Mouse (Mus musculus) liver, adult 2 months (tissue): ENCODE results near the gene Dsp. TPM values are rescaled to one million over a fixed set of nuclear protein-coding genes. Genes with fewer than 3 reads are reported as not detected.

Experiments used
- DNase-seq: peaks from one replicate; pipeline ENCODE4 v3.0.0-alpha.2; 2011; ENCODE audit warnings: low read depth, low spot score; ENCODE audit errors: extremely low read depth
- H3K27ac ChIP-seq: fragments of 200-500 bp; replicated peaks from 2 replicates; pipeline ENCODE4 v1.5.1; 2012; ENCODE audit warnings: low read depth, mild to moderate bottlenecking, control low read depth, inconsistent platforms, low read length; ENCODE audit not compliant: insufficient read depth
- H3K27me3 ChIP-seq: fragments of 200-500 bp; 2 replicates; pipeline ENCODE4 v1.6.1; 2012; ENCODE audit warnings: mild to moderate bottlenecking, moderate library complexity, low read length, inconsistent platforms; ENCODE audit not compliant: control insufficient read depth, insufficient read depth
- H3K36me3 ChIP-seq: fragments of 200-500 bp; 2 replicates; pipeline ENCODE4 v1.6.1; 2012; ENCODE audit warnings: low read length, inconsistent platforms; ENCODE audit not compliant: control insufficient read depth, insufficient read depth
- H3K4me1 ChIP-seq: fragments of 200-500 bp; 2 replicates; pipeline ENCODE4 v1.6.1; 2011; ENCODE audit warnings: low read length; ENCODE audit not compliant: control insufficient read depth, insufficient read depth
- H3K4me3 ChIP-seq: fragments of 200-500 bp; 2 replicates; pipeline ENCODE4 v1.5.1; 2011; ENCODE audit warnings: low read depth, mild to moderate bottlenecking, control low read depth, low read length, moderate library complexity; ENCODE audit not compliant: insufficient read depth
- H3K79me2 ChIP-seq: fragments of 200-500 bp; 2 replicates; pipeline ENCODE4 v1.6.1; 2012; ENCODE audit warnings: inconsistent platforms, mild to moderate bottlenecking, low read length, moderate library complexity; ENCODE audit not compliant: control insufficient read depth, insufficient read depth
- H3K9ac ChIP-seq: fragments of 200-500 bp; 2 replicates; pipeline ENCODE4 v1.6.1; 2012; ENCODE audit warnings: low read depth, mild to moderate bottlenecking, control low read depth, inconsistent platforms, low read length
- CTCF ChIP-seq: fragments of 200-500 bp; IDR thresholded peaks from 2 replicates; pipeline ENCODE4 v1.5.1; 2011; ENCODE audit warnings: low read depth, low read length, control low read depth
- POLR2A ChIP-seq: fragments of 200-500 bp; IDR thresholded peaks from 2 replicates; pipeline ENCODE4 v1.6.1; 2011; ENCODE audit warnings: low read length, control low read depth; ENCODE audit not compliant: insufficient read depth; ENCODE audit errors: extremely low read depth
- WGBS: fragments of 180-500 bp; shearing (Covaris S2); methylation state at CpG from one replicate; pipeline ENCODE4 v1.1.7; 2018; 5-methylcytosine and 5-hydroxymethylcytosine counted together
- polyA plus RNA-seq: library from polyadenylated mRNA; depleted of rRNA; stranded (reverse); fragments of >200 nt; gene quantifications from 2 replicates; pipeline ENCODE4 v1.2.3, GENCODE M21; 2012
- total RNA-seq: library from RNA; depleted of rRNA; stranded (reverse); fragments of >200 nt; gene quantifications from 2 replicates; pipeline ENCODE4 v1.2.3, GENCODE M21; 2014

Gene Dsp
- total and polyA plus RNA-seq, 2 experiments, result 5.8 to 20.1 TPM

- TF ChIP-seq POLR2A (no peak), CTCF (no peak)
- peaks cover 66% of the 10 kb centered on the region for H3K36me3 ChIP-seq
- H3K9ac ChIP-seq, result no peak overlapping the region
- DNase-seq, result peak; percentile 15
- no peak overlapping the region for H3K4me3 ChIP-seq
- H3K27ac ChIP-seq, result no peak overlapping the region
- no peaks in the 10 kb centered on the region for H3K4me1 ChIP-seq
- H3K79me2 ChIP-seq, result no peaks in the 10 kb centered on the region; the same call in 1 of the 2 replicates
- H3K27me3 ChIP-seq, result no peaks in the 10 kb centered on the region
- WGBS, result 88% methylated on average over 6 of the region's 6 CpGs
Observed at GRCm38 (mm10) chr13:38220331-38220730, 69.2 kb downstream of the Dsp start.

- Histone ChIP-seq H3K4me1 (no peaks in the 10 kb centered on the region), H3K79me2 (no peaks in the 10 kb centered on the region), H3K27ac (no peak overlapping the region), H3K4me3 (no peak overlapping the region), H3K27me3 (no peaks in the 10 kb centered on the region), H3K36me3 (peaks cover 19% of the 10 kb centered on the region), H3K9ac (no peak overlapping the region)
- no peak for TF ChIP-seq POLR2A
- TF ChIP-seq CTCF, result no peak
- 83% methylated on average over 9 of the region's 9 CpGs for WGBS
- DNase-seq, result no peak
Observed at GRCm38 (mm10) chr13:38230177-38230821, 79.2 kb downstream of the Dsp start.

GRCm38 (mm10) chr13:38232411-38232810 lies 81.3 kb downstream of the Dsp start:
- H3K79me2 ChIP-seq, result no peaks in the 10 kb centered on the region
- no peak for TF ChIP-seq POLR2A
- no peak for TF ChIP-seq CTCF
- no peak overlapping the region for H3K4me3 ChIP-seq
- H3K9ac ChIP-seq, result no peak overlapping the region
- H3K36me3 ChIP-seq, result peaks cover 11% of the 10 kb centered on the region
- DNase-seq, result no peak
- no peak overlapping the region for H3K27ac ChIP-seq
- no peaks in the 10 kb centered on the region for H3K4me1 ChIP-seq
- WGBS, result 79% methylated on average over 4 of the region's 4 CpGs
- no peaks in the 10 kb centered on the region for H3K27me3 ChIP-seq

GRCm38 (mm10) chr13:38232856-38233625 lies 81.9 kb downstream of the Dsp start:
- 53% methylated on average over 3 of the region's 3 CpGs for WGBS
- Histone ChIP-seq H3K4me1 (no peaks in the 10 kb centered on the region), H3K36me3 (peaks cover 8% of the 10 kb centered on the region; the same call in 1 of the 2 replicates), H3K9ac (no peak overlapping the region), H3K4me3 (no peak overlapping the region), H3K27me3 (no peaks in the 10 kb centered on the region), H3K79me2 (no peaks in the 10 kb centered on the region), H3K27ac (no peak overlapping the region)
- TF ChIP-seq CTCF (no peak), POLR2A (no peak)
- DNase-seq, result no peak

- Histone ChIP-seq H3K79me2 (no peaks in the 10 kb centered on the region), H3K27me3 (no peaks in the 10 kb centered on the region), H3K36me3 (no peaks in the 10 kb centered on the region), H3K27ac (no peak overlapping the region), H3K4me1 (no peaks in the 10 kb centered on the region), H3K9ac (no peak overlapping the region), H3K4me3 (no peak overlapping the region)
- 81% methylated on average over 5 of the region's 5 CpGs for WGBS
- TF ChIP-seq CTCF (no peak), POLR2A (no peak)
- no peak for DNase-seq
Observed at GRCm38 (mm10) chr13:38234651-38235050, 83.6 kb downstream of the Dsp start.

GRCm38 (mm10) chr13:38235370-38235769 lies 84.3 kb downstream of the Dsp start:
- peak; percentile 29 for DNase-seq
- no peaks in the 10 kb centered on the region for H3K27me3 ChIP-seq
- 73% methylated on average over 3 of the region's 3 CpGs for WGBS

More at GRCm38 (mm10) chr13:38235370-38235769, 84.3 kb downstream of the Dsp start:
- H3K27ac ChIP-seq, result no peak overlapping the region
- H3K36me3 ChIP-seq, result no peaks in the 10 kb centered on the region
- no peak overlapping the region for H3K9ac ChIP-seq
- TF ChIP-seq POLR2A (no peak), CTCF (peak; percentile 11; the same call in 1 of the 2 replicates)
- H3K4me3 ChIP-seq, result no peak overlapping the region
- no peaks in the 10 kb centered on the region for H3K4me1 ChIP-seq
- no peaks in the 10 kb centered on the region for H3K79me2 ChIP-seq
